Mouse (Mus musculus) lung, adult 2 months (tissue): Measurements from ENCODE around the gene Nt5m.

Experiments
- CTCF ChIP-seq: fragments of 200-500 bp; IDR thresholded peaks from 2 replicates; pipeline ENCODE4 v1.5.1; 2011; ENCODE audit warnings: mild to moderate bottlenecking, low read length, control low read depth; ENCODE audit not compliant: insufficient read depth
- POLR2A ChIP-seq: fragments of 200-500 bp; IDR thresholded peaks from 2 replicates; pipeline ENCODE4 v1.6.1; 2011; ENCODE audit warnings: low read depth, mild to moderate bottlenecking, control low read depth, low read length, borderline replicate concordance; ENCODE audit errors: extremely low read depth

- TF ChIP-seq POLR2A: no peak
- TF ChIP-seq CTCF: no peak
Measured at GRCm38 (mm10) chr11:59860467-59860866, 21.2 kb downstream of the Nt5m start.
